Mouse (Mus musculus): Measurements from ENCODE around the gene Mpc2. TPM values are rescaled to one million over a fixed set of nuclear protein-coding genes. Genes with fewer than 3 reads are reported as not detected.
A peak's percentile ranks its signal among the peaks of the same experiment; 100 is the strongest.

The Mpc2 gene
- polyA plus RNA-seq, 1 experiment from 2014 or later: 154 TPM

DNA sequence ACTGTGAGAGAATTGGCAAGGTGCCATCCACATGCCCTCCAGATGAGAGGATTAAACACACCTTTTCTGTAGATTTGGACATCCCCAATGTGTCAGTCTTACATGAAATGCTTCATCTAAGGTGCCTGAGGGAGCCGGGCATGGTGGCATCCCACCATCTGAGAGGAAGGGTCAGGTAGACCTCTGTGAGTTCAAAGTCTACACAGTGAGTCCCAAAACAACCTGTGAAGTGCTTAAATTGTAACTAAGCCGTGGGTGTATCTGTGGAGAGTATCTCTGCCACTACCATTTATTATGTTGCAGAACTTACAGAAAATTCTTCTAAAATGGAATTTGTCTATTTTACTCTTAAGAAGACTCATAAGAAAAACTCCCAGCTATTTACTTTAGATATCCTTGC lies 25.7 kb downstream of the Mpc2 start:
- Histone ChIP-seq H3K27ac (ENCODE audit: low read length) (no peak overlapping the region), H3K9me3 (ENCODE audit: control insufficient read depth, low read length) (no peaks in the 10 kb centered on the region), H3K4me1 (ENCODE audit: control insufficient read depth, insufficient read depth, low read length) (no peaks in the 10 kb centered on the region), H3K9ac (ENCODE audit: low read depth, low read length) (no peak overlapping the region), H3K4me3 (ENCODE audit: low read length) (no peak overlapping the region), H3K4me2 (ENCODE audit: low read depth, low read length) (no peak overlapping the region), H3K36me3 (ENCODE audit: control insufficient read depth, insufficient read depth, low read length) (no peaks in the 10 kb centered on the region), H3K27me3 (replicated peaks; ENCODE audit: control insufficient read depth, insufficient read depth, low read length) (no peaks in the 10 kb centered on the region)
- no peak for ATAC-seq
- 86% methylated on average over 2 of the region's 2 CpGs for WGBS

GRCm38 (mm10) chr1:165489197-165489596 lies 28.8 kb downstream of the Mpc2 start:
- no peak overlapping the region for H3K4me2 ChIP-seq (ENCODE audit: low read depth, low read length)
- H3K36me3 ChIP-seq (ENCODE audit: control insufficient read depth, insufficient read depth, low read length): no peaks in the 10 kb centered on the region
- H3K27me3 ChIP-seq (replicated peaks; ENCODE audit: control insufficient read depth, insufficient read depth, low read length): no peaks in the 10 kb centered on the region
- no peaks in the 10 kb centered on the region for H3K4me1 ChIP-seq (ENCODE audit: control insufficient read depth, insufficient read depth, low read length)
- ATAC-seq: no peak
- no peak overlapping the region for H3K4me3 ChIP-seq (ENCODE audit: low read length)
- H3K9me3 ChIP-seq (ENCODE audit: control insufficient read depth, low read length): no peaks in the 10 kb centered on the region
- 80% methylated on average over 4 of the region's 4 CpGs for WGBS
- no peak overlapping the region for H3K27ac ChIP-seq (ENCODE audit: low read length)
- no peak overlapping the region for H3K9ac ChIP-seq (ENCODE audit: low read depth, low read length)

- ATAC-seq: no peak
Measured at GRCm38 (mm10) chr1:165498856-165499255, 38.4 kb downstream of the Mpc2 start.

DNA sequence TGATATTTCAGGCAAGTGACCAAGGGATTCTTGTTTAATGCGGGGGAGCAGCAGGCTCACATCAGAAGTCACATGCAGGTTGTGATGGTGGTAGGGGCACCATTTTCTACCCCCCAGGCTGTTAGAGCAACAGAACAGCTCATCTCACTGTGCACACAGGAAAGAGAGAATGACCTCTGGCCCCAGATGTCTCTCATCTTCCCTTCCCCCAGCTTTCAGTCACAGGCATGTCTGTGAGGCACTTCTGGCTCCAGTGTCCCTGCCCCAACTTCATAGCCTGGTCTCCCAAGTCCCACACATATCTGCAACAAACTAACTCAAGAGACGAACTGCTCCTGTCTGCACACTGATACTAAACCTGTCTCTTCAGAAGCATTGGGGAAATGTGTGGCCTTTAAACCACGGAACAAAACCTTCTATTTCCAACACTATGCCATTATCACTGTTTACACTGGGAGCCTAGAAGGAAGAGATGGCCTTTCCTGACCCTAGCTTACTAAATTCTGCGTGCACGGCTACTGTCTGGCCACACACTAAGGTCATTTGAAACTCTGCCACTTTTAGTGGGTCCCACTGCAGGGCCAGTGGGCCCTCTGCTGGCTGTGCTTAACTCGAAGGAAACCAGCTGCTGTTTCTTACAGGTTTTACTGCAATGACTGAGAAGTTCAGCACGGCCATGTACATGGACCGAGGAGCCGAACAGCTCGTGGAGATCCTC lies 43.0 kb downstream of the Mpc2 start:
- Histone ChIP-seq H3K9ac (ENCODE audit: low read depth, low read length) (no peak overlapping the region), H3K4me3 (ENCODE audit: low read length) (no peak overlapping the region), H3K4me1 (ENCODE audit: control insufficient read depth, insufficient read depth, low read length) (peaks cover 5% of the 10 kb centered on the region), H3K4me2 (ENCODE audit: low read depth, low read length) (no peak overlapping the region), H3K9me3 (ENCODE audit: control insufficient read depth, low read length) (no peaks in the 10 kb centered on the region), H3K27me3 (replicated peaks; ENCODE audit: control insufficient read depth, insufficient read depth, low read length) (no peaks in the 10 kb centered on the region), H3K27ac (ENCODE audit: low read length) (no peak overlapping the region), H3K36me3 (ENCODE audit: control insufficient read depth, insufficient read depth, low read length) (no peaks in the 10 kb centered on the region)
- WGBS: 26% methylated on average over 10 of the region's 10 CpGs
- peak; percentile 55 for ATAC-seq

More at GRCm38 (mm10) chr1:165498856-165499255, 38.4 kb downstream of the Mpc2 start:
- no peak overlapping the region for H3K4me2 ChIP-seq (ENCODE audit: low read depth, low read length)
- no peak overlapping the region for H3K4me3 ChIP-seq (ENCODE audit: low read length)
- H3K9ac ChIP-seq (ENCODE audit: low read depth, low read length): no peak overlapping the region
- no peaks in the 10 kb centered on the region for H3K27me3 ChIP-seq (replicated peaks; ENCODE audit: control insufficient read depth, insufficient read depth, low read length)
- WGBS: 64% methylated on average over 3 of the region's 3 CpGs
- H3K36me3 ChIP-seq (ENCODE audit: control insufficient read depth, insufficient read depth, low read length): no peaks in the 10 kb centered on the region
- H3K9me3 ChIP-seq (ENCODE audit: control insufficient read depth, low read length): no peaks in the 10 kb centered on the region
- no peak overlapping the region for H3K27ac ChIP-seq (ENCODE audit: low read length)
- H3K4me1 ChIP-seq (ENCODE audit: control insufficient read depth, insufficient read depth, low read length): peaks cover 5% of the 10 kb centered on the region

DNA sequence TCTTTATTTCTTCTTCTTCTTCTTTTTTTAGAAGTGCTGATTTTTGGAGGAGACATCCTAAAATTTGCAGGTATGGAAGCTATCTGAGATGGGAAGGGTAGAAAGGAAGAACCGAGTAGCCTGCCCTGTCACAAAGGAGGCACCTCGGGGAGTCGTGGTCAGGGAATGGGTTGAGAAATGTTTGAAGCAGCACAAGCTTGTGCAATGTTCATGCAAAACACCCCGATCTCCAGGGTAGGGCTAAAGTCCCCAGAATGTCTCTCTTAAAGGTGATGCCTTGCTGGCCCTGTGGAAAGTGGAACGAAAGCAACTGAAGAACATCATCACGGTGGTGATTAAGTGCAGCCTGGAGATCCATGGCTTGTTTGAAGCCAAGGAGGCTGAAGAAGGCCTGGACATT lies 45.9 kb downstream of the Mpc2 start:
- 83% methylated on average over 6 of the region's 6 CpGs for WGBS
- H3K27ac ChIP-seq (ENCODE audit: low read length): no peak overlapping the region
- no peaks in the 10 kb centered on the region for H3K9me3 ChIP-seq (ENCODE audit: control insufficient read depth, low read length)
- peaks cover 5% of the 10 kb centered on the region for H3K4me1 ChIP-seq (ENCODE audit: control insufficient read depth, insufficient read depth, low read length)
- no peaks in the 10 kb centered on the region for H3K27me3 ChIP-seq (replicated peaks; ENCODE audit: control insufficient read depth, insufficient read depth, low read length)
- no peak overlapping the region for H3K4me2 ChIP-seq (ENCODE audit: low read depth, low read length)
- no peaks in the 10 kb centered on the region for H3K36me3 ChIP-seq (ENCODE audit: control insufficient read depth, insufficient read depth, low read length)
- ATAC-seq: no peak
- H3K9ac ChIP-seq (ENCODE audit: low read depth, low read length): no peak overlapping the region
- H3K4me3 ChIP-seq (ENCODE audit: low read length): no peak overlapping the region

DNA sequence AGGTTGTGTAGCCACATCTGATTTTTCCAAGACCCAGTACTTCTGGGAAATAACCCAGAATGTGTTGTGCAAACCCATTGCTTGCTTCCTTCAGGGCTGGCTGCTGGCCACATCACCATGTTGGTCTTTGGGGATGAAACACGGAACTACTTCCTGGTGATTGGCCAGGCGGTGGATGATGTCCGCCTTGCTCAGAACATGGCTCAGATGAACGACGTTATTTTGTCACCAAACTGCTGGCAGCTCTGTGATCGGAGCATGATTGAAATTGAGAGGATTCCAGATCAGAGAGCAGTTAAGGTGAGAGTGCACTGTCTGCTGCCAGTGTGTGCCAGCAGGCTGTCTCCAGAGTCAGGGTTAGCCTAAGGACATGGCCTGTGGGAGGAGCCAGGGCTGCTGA lies 49.7 kb downstream of the Mpc2 start:
- Histone ChIP-seq H3K4me2 (ENCODE audit: low read depth, low read length) (no peak overlapping the region), H3K9me3 (ENCODE audit: control insufficient read depth, low read length) (no peaks in the 10 kb centered on the region), H3K27ac (ENCODE audit: low read length) (no peak overlapping the region), H3K36me3 (ENCODE audit: control insufficient read depth, insufficient read depth, low read length) (no peaks in the 10 kb centered on the region), H3K9ac (ENCODE audit: low read depth, low read length) (no peak overlapping the region), H3K4me3 (ENCODE audit: low read length) (no peak overlapping the region), H3K27me3 (replicated peaks; ENCODE audit: control insufficient read depth, insufficient read depth, low read length) (no peaks in the 10 kb centered on the region), H3K4me1 (ENCODE audit: control insufficient read depth, insufficient read depth, low read length) (no peaks in the 10 kb centered on the region)
- WGBS: 87% methylated on average over 6 of the region's 6 CpGs
- no peak for ATAC-seq

GRCm38 (mm10) chr1:165520716-165521115 lies 60.3 kb downstream of the Mpc2 start:
- 92% methylated on average over 7 of the region's 7 CpGs for WGBS
- H3K4me1 ChIP-seq (ENCODE audit: control insufficient read depth, insufficient read depth, low read length): no peaks in the 10 kb centered on the region
- no peak for ATAC-seq
- no peaks in the 10 kb centered on the region for H3K27me3 ChIP-seq (replicated peaks; ENCODE audit: control insufficient read depth, insufficient read depth, low read length)
- H3K36me3 ChIP-seq (ENCODE audit: control insufficient read depth, insufficient read depth, low read length): no peaks in the 10 kb centered on the region
- H3K4me2 ChIP-seq (ENCODE audit: low read depth, low read length): no peak overlapping the region
- H3K9ac ChIP-seq (ENCODE audit: low read depth, low read length): no peak overlapping the region
- H3K9me3 ChIP-seq (ENCODE audit: control insufficient read depth, low read length): no peaks in the 10 kb centered on the region
- H3K27ac ChIP-seq (ENCODE audit: low read length): no peak overlapping the region
- H3K4me3 ChIP-seq (ENCODE audit: low read length): no peak overlapping the region

Other genes with a start within 250 kb of the Mpc2 start
- 77.9 and 83.9 TPM in 2 replicates for gene Tiprl, start 223.6 kb upstream of the Mpc2 start, polyA plus RNA-seq (2015; fragmentation: Nextera tagmentation; extraction: Ambion mirVana)
- 0.69 and 0.81 TPM in 2 replicates for gene Gpr161, start 164.8 kb upstream of the Mpc2 start, polyA plus RNA-seq (2015; fragmentation: Nextera tagmentation; extraction: Ambion mirVana)
- 10.1 and 10.7 TPM in 2 replicates for gene Dcaf6, start 162 bp upstream of the Mpc2 start, polyA plus RNA-seq (2015; fragmentation: Nextera tagmentation; extraction: Ambion mirVana)
- gene Adcy10, start 24.5 kb downstream of the Mpc2 start, polyA plus RNA-seq (2015; fragmentation: Nextera tagmentation; extraction: Ambion mirVana): not detected in 2 replicates
- 103 and 110 TPM in 2 replicates for gene Mpzl1, start 173.9 kb downstream of the Mpc2 start, polyA plus RNA-seq (2015; fragmentation: Nextera tagmentation; extraction: Ambion mirVana)
- gene Rcsd1, start 249.1 kb downstream of the Mpc2 start, polyA plus RNA-seq (2015; fragmentation: Nextera tagmentation; extraction: Ambion mirVana): 28.7 and 32.4 TPM in 2 replicates

Measured in intestine, embryonic 16.5 days (tissue).